Mouse (Mus musculus): Measurements from ENCODE around the gene Adnp. TPM values are rescaled to one million over a fixed set of nuclear protein-coding genes. Genes with fewer than 3 reads are reported as not detected.
A peak's percentile ranks its signal among the peaks of the same experiment; 100 is the strongest.

Gene Adnp
- 10 to 100 TPM; 48.9 to 49.4 TPM for total RNA-seq (2021)
- long read RNA-seq, experiment 1, partial matches to known transcripts = 0 of 2 reads
- long read RNA-seq, experiment 1, other reads (novel, unspliced or antisense) = 1 of 2 reads
- long read RNA-seq, experiment 2, full-length matches to known transcripts = 4 of 4 reads
- long read RNA-seq, experiment 2, partial matches to known transcripts = 0 of 4 reads
- long read RNA-seq, experiment 2, other reads (novel, unspliced or antisense) = 0 of 4 reads

- peak; percentile 93 to 98 for DNase-seq (ENCODE audit: low spot score in 2 of 2)
These were observed at the start of gene Adnp for GRCm38 (mm10) chr2:168206725-168207644. TSS of gene Adnp (minus strand) at chr2:168207112.

GRCm38 (mm10) chr2:168256506-168256905 lies 49.6 kb upstream of the Adnp start:
- DNase-seq (ENCODE audit: low spot score in 2 of 2) = no peak

GRCm38 (mm10) chr2:168253822-168254221 lies 46.9 kb upstream of the Adnp start:
- DNase-seq (ENCODE audit: low spot score in 2 of 2) = no peak

GRCm38 (mm10) chr2:168252639-168253292 lies 45.9 kb upstream of the Adnp start:
- no peak for DNase-seq (ENCODE audit: low spot score in 2 of 2)

GRCm38 (mm10) chr2:168250270-168250669 lies 43.4 kb upstream of the Adnp start:
- DNase-seq (ENCODE audit: low spot score in 2 of 2) = peak; percentile 50 to 75

- no peak for DNase-seq (ENCODE audit: low spot score in 2 of 2)
These were observed 41.9 kb upstream of the Adnp start for GRCm38 (mm10) chr2:168248856-168249245.

- no peak for DNase-seq (ENCODE audit: low spot score in 2 of 2)
These were observed 41.4 kb upstream of the Adnp start for GRCm38 (mm10) chr2:168248167-168248855.

GRCm38 (mm10) chr2:168245571-168245970 lies 38.7 kb upstream of the Adnp start:
- no peak for DNase-seq (ENCODE audit: low spot score in 2 of 2)

- DNase-seq (ENCODE audit: low spot score in 2 of 2) = no peak
These were observed 36.4 kb upstream of the Adnp start for GRCm38 (mm10) chr2:168243278-168243677.

GRCm38 (mm10) chr2:168242841-168243240 lies 35.9 kb upstream of the Adnp start:
- DNase-seq (ENCODE audit: low spot score in 2 of 2) = no peak

GRCm38 (mm10) chr2:168238335-168238734 lies 31.4 kb upstream of the Adnp start:
- DNase-seq (ENCODE audit: low spot score in 2 of 2) = no peak

- DNase-seq (ENCODE audit: low spot score in 2 of 2) = no peak
These were observed 26.4 kb upstream of the Adnp start for GRCm38 (mm10) chr2:168233286-168233685.

- DNase-seq (ENCODE audit: low spot score in 2 of 2) = peak in 1 of 2 experiments; percentile 21
These were observed 24.5 kb upstream of the Adnp start for GRCm38 (mm10) chr2:168231471-168231829.

- DNase-seq (ENCODE audit: low spot score in 2 of 2) = peak; percentile 21 to 37
These were observed 24.0 kb upstream of the Adnp start for GRCm38 (mm10) chr2:168230773-168231470.

GRCm38 (mm10) chr2:168230026-168230728 lies 23.3 kb upstream of the Adnp start, which contains the start of the genes Gm20716, Dpm1 and Mocs3:
TSS of gene Gm20716 (minus strand) at chr2:168230364.
TSS of gene Dpm1 (minus strand) at chr2:168230591.
TSS of gene Mocs3 (plus strand) at chr2:168230622.
- peak; percentile 63 to 86 for DNase-seq (ENCODE audit: low spot score in 2 of 2)

GRCm38 (mm10) chr2:168229116-168230025 lies 22.5 kb upstream of the Adnp start:
- DNase-seq (ENCODE audit: low spot score in 2 of 2) = no peak

GRCm38 (mm10) chr2:168223326-168223725 lies 16.4 kb upstream of the Adnp start:
- DNase-seq (ENCODE audit: low spot score in 2 of 2) = no peak

GRCm38 (mm10) chr2:168213788-168214397 lies 7.0 kb upstream of the Adnp start:
- DNase-seq (ENCODE audit: low spot score in 2 of 2) = no peak

Data from gastrocnemius, postnatal 4 days (tissue).